Mouse (Mus musculus): ENCODE measurements at regions not wholly inside any gene's neighbourhood (a gene's known extent, or its start where the extent isn't known, plus 50 kb on each side); places are given as distances from the start of the nearest gene placed in this dataset.

DNA sequence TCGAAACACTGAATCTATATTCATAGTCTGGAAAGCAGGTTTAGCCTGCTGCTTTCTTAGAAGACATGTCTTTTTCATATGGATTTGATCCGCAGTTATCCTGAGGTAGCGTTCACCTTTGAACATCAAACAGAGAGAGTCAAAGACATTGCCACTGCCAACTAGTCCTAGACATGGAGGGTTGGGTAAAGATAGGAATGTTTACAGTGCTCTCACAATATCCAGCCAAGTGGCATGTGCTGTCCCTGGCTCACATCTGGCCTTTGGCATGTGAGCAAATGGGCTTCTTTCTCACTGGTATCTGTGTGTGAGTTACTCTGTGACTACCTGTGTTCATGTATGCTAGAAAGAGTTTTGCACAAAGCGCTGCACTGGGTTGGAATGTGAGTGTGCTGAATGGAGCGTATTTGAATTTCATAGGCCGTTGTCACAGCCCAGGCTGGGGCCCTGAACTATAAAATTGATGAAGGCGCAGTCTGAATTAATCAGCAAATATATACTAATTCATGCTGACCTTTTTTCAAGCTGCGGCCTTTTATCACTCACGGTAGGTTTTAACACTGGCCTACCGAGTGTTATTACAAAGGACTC is 280.8 kb downstream of the En1 start:
- in situ Hi-C loops (cut with MboI; ENCODE audit: unreplicated experiment in 2 of 2): no loop called here

- in situ Hi-C loops (cut with MboI; ENCODE audit: unreplicated experiment in 2 of 2): no loop called here
Measured at GRCm38 (mm10) chr1:120883632-120884031, 281.4 kb downstream of the En1 start.

DNA sequence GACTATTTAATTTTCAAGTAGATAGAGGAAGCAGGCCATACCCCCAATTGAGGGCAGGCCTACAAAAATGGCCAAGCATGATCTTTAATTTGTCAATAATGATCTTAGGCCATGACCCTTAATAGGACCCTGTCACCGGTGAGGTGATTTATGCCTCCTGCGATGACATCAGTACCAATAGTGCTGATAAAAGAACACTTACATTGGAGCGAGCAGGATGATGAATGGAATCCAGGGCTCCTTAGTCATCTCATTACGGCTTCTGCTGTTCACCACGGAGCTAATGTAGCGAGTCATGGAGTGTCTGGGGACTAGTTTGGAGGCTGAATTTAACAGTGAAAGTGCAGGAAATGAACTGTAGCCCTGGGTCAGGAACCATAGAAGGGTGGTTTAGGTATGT is 308.6 kb downstream of the En1 start:
- in situ Hi-C loops (cut with MboI; ENCODE audit: unreplicated experiment in 2 of 2): no loop called here

DNA sequence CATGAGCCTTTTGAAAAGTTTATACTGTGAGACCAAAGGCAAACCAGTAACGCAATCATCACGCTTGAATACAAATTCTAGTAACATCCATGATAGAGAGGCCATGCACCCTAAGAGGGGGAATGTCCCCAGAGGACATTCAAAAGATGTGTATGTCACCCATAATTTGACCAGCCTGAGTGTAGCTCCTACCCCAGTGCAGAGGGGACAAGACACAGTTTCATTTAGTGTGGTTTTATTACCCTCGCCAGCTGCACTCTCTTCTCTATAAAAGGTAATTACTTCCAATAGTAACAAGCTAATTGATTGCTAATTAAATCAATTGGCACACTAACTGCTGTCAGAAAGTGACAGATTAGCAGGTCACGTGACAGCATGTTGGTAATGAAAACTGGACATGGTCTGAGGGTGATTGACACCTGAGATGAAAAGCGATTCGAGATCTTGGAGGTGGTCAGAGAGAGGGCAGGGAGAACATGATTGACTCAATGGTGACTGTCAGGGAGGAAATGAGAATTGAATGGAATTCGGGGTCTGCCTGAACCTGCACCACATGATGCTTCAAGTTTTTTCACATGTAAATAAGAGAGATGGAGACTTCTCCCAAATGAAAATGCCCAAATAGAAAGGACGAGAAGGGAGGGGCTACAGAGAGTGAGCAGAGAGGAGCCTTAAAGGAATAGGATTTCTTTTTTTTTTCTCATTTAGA is 309.9 kb downstream of the En1 start:
- in situ Hi-C loops (cut with MboI; ENCODE audit: unreplicated experiment in 2 of 2): no loop called here

- in situ Hi-C loops (cut with MboI; ENCODE audit: unreplicated experiment in 2 of 2): no loop called here
Measured at GRCm38 (mm10) chr1:120921540-120921939, 319.3 kb downstream of the En1 start.

DNA sequence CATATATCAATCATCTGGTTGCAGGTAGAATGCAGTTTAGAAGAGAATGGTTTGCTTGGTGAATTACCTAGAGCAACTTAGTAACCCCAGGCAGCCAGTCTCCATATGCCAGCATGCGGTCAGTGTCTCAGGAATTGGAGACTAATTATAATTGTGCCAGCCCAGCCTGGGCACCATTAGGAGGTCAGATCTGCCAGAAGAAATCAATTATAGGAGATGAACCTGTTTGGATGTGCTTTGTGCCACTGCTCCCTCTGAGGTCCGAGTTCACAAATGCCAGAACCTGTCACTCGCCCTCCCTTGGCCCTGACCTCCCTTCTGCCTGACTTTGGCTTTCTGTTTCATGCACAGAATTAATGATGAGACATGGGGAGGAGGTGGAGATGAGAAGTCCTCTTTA is 323.1 kb downstream of the En1 start:
- in situ Hi-C loops (cut with MboI; ENCODE audit: unreplicated experiment in 2 of 2): no loop called here

- in situ Hi-C loops (cut with MboI; ENCODE audit: unreplicated experiment in 2 of 2): no loop called here
Measured at GRCm38 (mm10) chr1:120930141-120930540, 327.9 kb downstream of the En1 start.

DNA sequence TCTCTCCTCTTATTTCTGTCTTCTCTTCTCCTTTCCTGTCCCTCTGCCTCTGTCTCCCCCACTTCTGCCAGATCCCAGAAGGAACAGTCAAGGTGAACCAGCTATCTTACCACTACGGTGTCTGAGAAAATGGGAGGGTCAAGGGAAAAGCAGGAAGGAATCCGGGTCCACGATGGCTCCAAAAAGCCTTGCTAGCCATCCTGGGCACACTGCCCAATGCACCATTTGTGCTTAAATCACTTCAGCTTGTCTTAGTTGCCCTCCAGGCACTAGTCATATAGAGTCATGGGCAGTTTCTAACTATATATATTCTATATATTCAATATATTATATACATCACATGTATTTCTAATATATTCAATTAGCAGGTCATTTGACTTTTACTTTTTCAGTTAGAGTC is 333.1 kb downstream of the En1 start:
- in situ Hi-C loops (cut with MboI; ENCODE audit: unreplicated experiment in 2 of 2): no loop called here

- in situ Hi-C loops (cut with MboI; ENCODE audit: unreplicated experiment in 2 of 2): no loop called here
Measured at GRCm38 (mm10) chr1:120943711-120944110, 341.5 kb downstream of the En1 start.

- in situ Hi-C loops (cut with MboI; ENCODE audit: unreplicated experiment in 2 of 2): no loop called here
Measured at GRCm38 (mm10) chr1:120946349-120946748, 344.1 kb downstream of the En1 start.

- in situ Hi-C loops (cut with MboI; ENCODE audit: unreplicated experiment in 2 of 2): no loop called here
Measured at GRCm38 (mm10) chr1:120961235-120961634, 359.0 kb downstream of the En1 start.

- in situ Hi-C loops (cut with MboI; ENCODE audit: unreplicated experiment in 2 of 2): no loop called here
Measured at GRCm38 (mm10) chr1:120961984-120962383, 359.8 kb downstream of the En1 start.

DNA sequence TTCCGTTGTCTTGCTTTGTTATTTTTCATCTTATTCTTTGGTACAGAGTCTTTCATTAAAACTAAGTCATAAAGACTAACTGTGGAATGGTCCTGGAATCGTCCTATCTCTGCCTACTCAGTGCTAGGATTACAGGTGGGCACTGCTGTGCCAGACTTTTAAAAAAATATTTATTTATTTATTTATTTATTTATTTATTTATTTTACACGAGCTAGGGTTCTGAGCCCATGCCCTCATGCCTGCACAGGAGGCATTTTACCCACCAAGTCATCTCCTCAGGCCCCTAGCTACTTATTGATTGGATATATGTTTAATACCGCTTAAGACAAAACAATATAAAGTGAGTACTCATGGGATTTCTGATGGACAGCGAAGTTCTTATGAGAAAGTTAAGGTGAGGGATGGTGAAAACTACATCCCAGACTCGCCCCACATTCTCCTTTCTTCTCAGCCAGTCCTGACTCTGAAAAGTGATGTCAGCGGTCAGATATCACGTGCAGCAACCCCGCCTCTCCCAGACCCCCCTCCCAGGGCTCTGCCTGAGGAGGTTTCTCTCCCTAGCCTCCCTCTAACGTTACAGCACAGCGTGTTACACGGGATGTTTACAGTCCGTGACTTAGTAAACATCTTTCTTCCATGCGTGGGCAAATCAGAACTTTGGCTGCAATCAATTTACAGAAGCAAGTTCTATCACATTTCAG is 361.4 kb downstream of the En1 start:
- in situ Hi-C loops (cut with MboI; ENCODE audit: unreplicated experiment in 2 of 2): no loop called here

- in situ Hi-C loops (cut with MboI; ENCODE audit: unreplicated experiment in 2 of 2): no loop called here
Measured at GRCm38 (mm10) chr1:120964179-120964517, 361.9 kb downstream of the En1 start.

GRCm38 (mm10) chr1:120966132-120966531 is 363.9 kb downstream of the En1 start:
- in situ Hi-C loops (cut with MboI; ENCODE audit: unreplicated experiment in 2 of 2): no loop called here

DNA sequence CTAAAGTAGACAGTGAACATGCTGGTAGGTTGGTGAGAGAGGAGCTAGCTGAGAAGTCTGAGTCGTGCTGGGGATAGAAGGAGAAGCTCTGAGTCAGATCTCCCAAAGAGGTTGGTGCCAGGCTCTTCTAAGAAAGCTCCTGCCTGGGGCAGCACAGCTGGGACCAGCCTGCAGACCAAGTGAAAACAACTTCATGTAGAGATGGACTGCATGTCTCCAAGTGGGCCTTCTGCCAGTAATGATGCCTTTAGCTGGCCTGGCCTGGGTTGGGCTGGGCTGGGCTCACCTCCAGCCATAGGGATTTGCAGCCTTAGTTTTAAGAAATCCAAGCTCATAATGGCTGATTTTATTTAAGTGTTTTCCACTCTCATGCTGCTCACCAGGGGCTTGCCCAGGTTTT is 357.7 kb downstream of the Insig2 start:
- in situ Hi-C loops (cut with MboI; ENCODE audit: unreplicated experiment in 2 of 2): no loop called here

DNA sequence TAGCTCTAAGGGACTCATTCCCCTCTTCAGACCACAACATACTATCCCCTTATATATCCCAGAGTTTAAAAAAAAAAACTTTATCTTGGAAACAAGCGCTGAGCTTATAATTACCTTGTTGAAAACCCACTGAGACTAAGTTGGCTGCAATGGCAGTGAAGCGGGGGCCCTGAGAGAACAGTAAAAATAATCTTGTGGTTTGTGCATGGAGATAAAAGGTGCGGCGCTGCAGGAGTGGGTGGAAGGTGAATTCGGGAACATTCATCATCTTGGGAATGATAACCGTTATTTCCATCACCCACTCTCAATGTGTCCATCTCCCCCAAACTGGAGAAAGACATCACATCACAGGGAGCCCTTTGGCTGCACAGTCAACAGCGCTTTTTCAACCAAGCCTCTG is 327.9 kb downstream of the Insig2 start:
- in situ Hi-C loops (cut with MboI; ENCODE audit: unreplicated experiment in 2 of 2): no loop called here

GRCm38 (mm10) chr1:121005198-121005597 is 327.2 kb downstream of the Insig2 start:
- in situ Hi-C loops (cut with MboI; ENCODE audit: unreplicated experiment in 2 of 2): no loop called here

GRCm38 (mm10) chr1:121012126-121012525 is 320.3 kb downstream of the Insig2 start:
- in situ Hi-C loops (cut with MboI; ENCODE audit: unreplicated experiment in 2 of 2): no loop called here

- in situ Hi-C loops (cut with MboI; ENCODE audit: unreplicated experiment in 2 of 2): no loop called here
Measured at GRCm38 (mm10) chr1:121013839-121014503, 318.4 kb downstream of the Insig2 start.

GRCm38 (mm10) chr1:121029375-121029774 is 303.0 kb downstream of the Insig2 start:
- in situ Hi-C loops (cut with MboI; ENCODE audit: unreplicated experiment in 2 of 2): no loop called here
